Mouse (Mus musculus): ENCODE measurements around the gene Vmn2r73.
"Not testable (repeated sequence)": the region's sequence is repeated elsewhere in the genome, so short reads cannot be mapped to it uniquely, and the experiment has no call there.

Vmn2r73 gene

DNA sequence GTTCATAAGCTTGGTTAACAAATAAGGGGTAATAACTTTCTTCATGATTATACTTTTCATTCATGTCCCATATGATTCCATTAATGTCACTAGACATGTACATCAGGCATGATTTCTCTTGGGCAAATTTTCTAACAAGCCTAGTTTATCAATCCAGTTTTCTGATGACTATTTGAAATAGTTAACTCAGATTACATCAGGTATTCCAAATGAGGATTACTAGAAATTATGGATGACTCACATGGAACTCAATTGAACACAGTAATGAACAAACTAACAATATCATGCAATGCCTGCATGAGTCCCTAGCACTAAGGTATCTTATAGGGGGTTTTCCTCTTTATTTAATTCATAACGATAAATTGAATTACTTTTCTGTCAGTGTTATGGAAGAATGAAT lies at the start of gene Vmn2r73:
Gene Vmn2r73 (minus strand): TSS at position 101 of the 400 bp plus-strand sequence.
- no peak for DNase-seq (ENCODE audit: low read depth in 1 of 2, low spot score in 2 of 2)

DNA sequence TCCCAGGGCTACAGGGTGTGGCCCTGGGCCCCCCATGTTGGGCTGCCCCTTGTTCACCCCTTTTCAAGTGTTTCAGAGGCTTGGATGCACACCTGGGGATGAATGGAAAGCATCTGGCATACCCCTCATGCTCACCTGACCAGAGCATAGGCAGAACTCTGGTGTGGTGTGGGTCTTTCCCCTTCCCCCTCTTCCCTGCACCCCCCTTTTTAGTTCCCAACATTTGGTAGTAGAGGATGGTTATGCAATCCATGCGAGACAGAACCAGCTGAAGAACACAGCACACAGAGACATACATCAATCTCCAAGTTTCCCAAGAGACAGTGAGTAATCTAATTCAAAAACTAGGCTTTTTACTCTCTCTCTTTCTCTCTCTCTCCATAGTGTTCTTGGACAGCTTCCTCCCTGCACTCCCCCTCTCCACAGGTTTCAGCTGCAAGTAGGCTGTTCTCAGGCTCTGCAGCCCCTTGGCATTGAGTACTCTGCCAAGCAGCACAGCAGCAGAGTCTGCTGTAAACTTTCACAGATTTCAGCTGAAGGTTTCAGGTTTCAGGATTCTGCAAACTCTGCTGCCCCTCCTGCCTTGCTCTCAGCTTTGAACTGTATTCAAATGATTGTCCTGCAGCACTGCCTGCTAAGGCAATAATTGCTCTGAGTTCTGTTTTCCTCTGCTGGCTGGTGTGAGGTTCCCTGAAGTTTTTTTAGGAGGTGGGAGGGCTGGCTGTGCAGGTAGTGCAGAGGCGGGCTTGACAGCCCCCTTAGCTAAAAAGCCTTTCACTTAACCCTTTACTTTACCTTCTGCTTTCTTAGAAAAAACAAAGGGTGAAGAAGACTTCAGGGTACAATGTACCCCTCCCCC lies 35.7 kb downstream of the Vmn2r73 start:
- no peak for DNase-seq (ENCODE audit: low read depth in 1 of 2, low spot score in 2 of 2)

GRCm38 (mm10) chr7:85818092-85818491 lies 58.0 kb downstream of the Vmn2r73 start:
- not testable (repeated sequence) for DNase-seq (ENCODE audit: low read depth in 1 of 2, low spot score in 2 of 2)
